Mouse (Mus musculus) embryonic fibroblast, embryonic 13.5 days (primary cell): ENCODE results near the gene Slc35g2.

Experiments
- CTCF ChIP-seq: IDR thresholded peaks from 2 replicates; pipeline ENCODE4 v1.5.1; 2011; ENCODE audit warnings: mild to moderate bottlenecking, control low read depth, low read length, moderate library complexity, borderline replicate concordance; ENCODE audit not compliant: insufficient read depth
- POLR2A ChIP-seq: IDR thresholded peaks from 2 replicates; pipeline ENCODE4 v1.6.1; 2011; ENCODE audit warnings: low read depth, mild to moderate bottlenecking, control low read depth, low read length, moderate library complexity

GRCm38 (mm10) chr9:100531296-100531695, 39.6 kb downstream of the Slc35g2 start:
- TF ChIP-seq POLR2A (no peak), CTCF (no peak)
